In genomic region chr14:62868254-62868653, GRCm38 (mm10) we compare ENCODE assay signal across 11 mouse cellular contexts. TPM values are rescaled to one million over a fixed set of nuclear protein-coding genes. Genes with fewer than 3 reads are reported as not detected.
A peak's percentile ranks its signal among the peaks of the same experiment; 100 is the strongest.
DNase-seq lines count a peak whose midpoint lies in the region; ATAC-seq lines count a peak whose summit lies in the region.
"Had no signal": no experiment of that assay in that cellular context is flagged by ENCODE, and none has a peak within 500 bp of the region (broad histone marks: within the 10 kb centered on the region; RNA-seq: fewer than 3 reads in every experiment).

No protein-coding gene starts in this region.

- DNase-seq in adrenal gland, postnatal 10 days: peak; percentile 37
- no peak for DNase-seq in adrenal gland, postnatal 25 days
- no peak for DNase-seq in liver
- DNase-seq in brain, adult 2 months (ENCODE audit: low read depth, low spot score): peak; percentile 83
- no peak for DNase-seq in left cerebral cortex, adult 18-20 months (ENCODE audit: low spot score in 2 of 2)
- DNase-seq in urinary bladder, postnatal 10 days (ENCODE audit: low spot score): no peak
- DNase-seq: cerebellum, adult 11-12 months; lung, postnatal 14 days had no signal

- H3K4me3 ChIP-seq in liver, embryonic 12.5 days: no peak overlapping the region
- H3K4me3 ChIP-seq in liver, embryonic 16.5 days (ENCODE audit: low read depth, low read length): no peak overlapping the region
- H3K4me3 ChIP-seq: hindbrain, embryonic 13.5 days had no signal

- ATAC-seq in liver, embryonic 12.5 days: no peak
- ATAC-seq in liver, embryonic 16.5 days (ENCODE audit: low read depth): 0 out of 2 replicates have a peak, but pooled peaks have one; percentile 24

- H3K27me3 ChIP-seq in liver, embryonic 12.5 days (replicated peaks): no peaks in the 10 kb centered on the region
- no peaks in the 10 kb centered on the region for H3K27me3 ChIP-seq in liver, embryonic 16.5 days (ENCODE audit: control insufficient read depth, insufficient read depth, low read depth, low read length)
- H3K27me3 ChIP-seq: hindbrain, embryonic 13.5 days had no signal

- H3K36me3 ChIP-seq in liver, embryonic 12.5 days: no peaks in the 10 kb centered on the region
- H3K36me3 ChIP-seq in liver, embryonic 16.5 days (ENCODE audit: control insufficient read depth, insufficient read depth): no peaks in the 10 kb centered on the region
- H3K36me3 ChIP-seq: hindbrain, embryonic 13.5 days had no signal

- H3K9me3 ChIP-seq in liver, embryonic 12.5 days (replicated peaks): no peaks in the 10 kb centered on the region
- H3K9me3 ChIP-seq in liver, embryonic 16.5 days (replicated peaks; ENCODE audit: control insufficient read depth, low read length): no peaks in the 10 kb centered on the region

- 51% methylated on average over 3 of the region's 3 CpGs for WGBS in liver, embryonic 12.5 days (ENCODE audit: insufficient replicate concordance)
- 48% methylated on average over 3 of the region's 3 CpGs for WGBS in liver, embryonic 16.5 days (ENCODE audit: insufficient replicate concordance)

- no peak overlapping the region for H3K9ac ChIP-seq in liver, embryonic 12.5 days
- H3K9ac ChIP-seq in liver, embryonic 16.5 days (ENCODE audit: low read depth, low read length): no peak overlapping the region
- H3K9ac ChIP-seq: hindbrain, embryonic 13.5 days had no signal

- peaks cover 28% of the 10 kb centered on the region for H3K4me1 ChIP-seq in liver, embryonic 12.5 days
- H3K4me1 ChIP-seq in liver, embryonic 16.5 days (ENCODE audit: control insufficient read depth, low read depth, low read length): peaks cover 10% of the 10 kb centered on the region

- H3K27ac ChIP-seq in liver, embryonic 12.5 days: 0 out of 2 replicates have a peak overlapping the region, but pooled peaks have one; percentile 20
- no peak overlapping the region for H3K27ac ChIP-seq in liver, embryonic 16.5 days (ENCODE audit: low read length)
- H3K27ac ChIP-seq: hindbrain, embryonic 13.5 days had no signal

- no peak overlapping the region for H3K4me2 ChIP-seq in liver, embryonic 12.5 days
- no peak overlapping the region for H3K4me2 ChIP-seq in liver, embryonic 16.5 days (ENCODE audit: low read depth, low read length)
- H3K4me2 ChIP-seq: hindbrain, embryonic 13.5 days had no signal

RNA-seq across cellular contexts. Expression of gene Wdfy2, which starts 30.8 kb away (rescaled TPM):
- 10 to 100 TPM; 25.5 to 29.0 TPM for total RNA-seq in adrenal gland, postnatal 10 days (2021)
- total RNA-seq in adrenal gland, postnatal 25 days (2021): 43.2 and 46.3 TPM in 2 replicates
- 3.4 and 3.6 TPM in 2 replicates for polyA plus RNA-seq in liver, embryonic 12.5 days (2016; fragmentation: Nextera tagmentation; extraction: Ambion mirVana)
- polyA plus RNA-seq in liver, embryonic 16.5 days (2015; fragmentation: Nextera tagmentation; extraction: Ambion mirVana): 2.8 and 3.1 TPM in 2 replicates
- total RNA-seq in left cerebral cortex, adult 18-20 months (2021): 10 to 100 TPM; 13.7 to 14.1 TPM

Comparison
In these comparisons a context has a peak if more than half of its experiments do, and no peak if none do; other contexts are left out.
1. DNase-seq: peak in adrenal gland, postnatal 10 days (single experiment) and brain, adult 2 months (single experiment); none in adrenal gland, postnatal 25 days (single experiment), liver (single experiment), left cerebral cortex, adult 18-20 months (0 of 2) and urinary bladder, postnatal 10 days (single experiment).